Mouse (Mus musculus): ENCODE results near the gene Epc2.

DNA sequence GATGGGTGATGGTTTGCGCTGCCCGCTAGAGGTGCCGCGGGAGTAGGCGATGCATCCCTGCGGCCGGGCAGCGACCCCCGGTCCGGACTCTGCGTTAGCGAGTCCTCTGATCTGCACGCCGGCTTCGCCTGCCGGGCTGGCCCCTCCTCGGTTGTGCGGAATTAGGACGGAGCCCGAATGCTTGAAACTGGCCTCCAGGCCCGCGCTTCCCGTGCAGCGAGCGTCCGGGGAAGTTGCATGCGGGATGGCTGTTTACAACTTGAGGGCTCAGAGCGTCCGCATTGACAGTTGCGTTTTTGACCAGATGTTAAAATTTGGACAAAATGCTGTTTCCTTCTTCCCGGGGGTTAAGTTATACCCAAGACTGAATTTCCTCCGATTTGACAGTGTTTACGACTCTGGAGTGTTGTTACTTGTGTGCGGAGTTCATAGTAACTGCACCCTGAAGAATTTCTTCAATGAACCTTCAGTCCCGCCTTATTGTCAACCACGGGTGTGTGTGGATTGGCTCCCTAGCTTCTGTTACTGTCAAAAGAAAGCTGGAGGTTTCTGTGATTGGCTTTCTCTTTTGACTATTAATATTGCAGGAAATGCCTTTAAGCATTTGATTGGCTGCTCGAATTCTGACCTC, 1.3 kb downstream of the Epc2 start:
- TF ChIP-seq CTCF (conservative IDR thresholded peaks at IDR 0.05; ENCODE audit: low read length) = no peak
- TF ChIP-seq NANOG (IDR thresholded peaks at IDR 0.05; ENCODE audit: borderline replicate concordance, low read length) = no peak
- TF ChIP-seq POU5F1 (IDR thresholded peaks at IDR 0.05; ENCODE audit: borderline replicate concordance, low read length) = no peak

All from E14TG2a.4 (cell line).